ENCODE assay signal across 8 mouse cellular contexts in the genomic region with DNA sequence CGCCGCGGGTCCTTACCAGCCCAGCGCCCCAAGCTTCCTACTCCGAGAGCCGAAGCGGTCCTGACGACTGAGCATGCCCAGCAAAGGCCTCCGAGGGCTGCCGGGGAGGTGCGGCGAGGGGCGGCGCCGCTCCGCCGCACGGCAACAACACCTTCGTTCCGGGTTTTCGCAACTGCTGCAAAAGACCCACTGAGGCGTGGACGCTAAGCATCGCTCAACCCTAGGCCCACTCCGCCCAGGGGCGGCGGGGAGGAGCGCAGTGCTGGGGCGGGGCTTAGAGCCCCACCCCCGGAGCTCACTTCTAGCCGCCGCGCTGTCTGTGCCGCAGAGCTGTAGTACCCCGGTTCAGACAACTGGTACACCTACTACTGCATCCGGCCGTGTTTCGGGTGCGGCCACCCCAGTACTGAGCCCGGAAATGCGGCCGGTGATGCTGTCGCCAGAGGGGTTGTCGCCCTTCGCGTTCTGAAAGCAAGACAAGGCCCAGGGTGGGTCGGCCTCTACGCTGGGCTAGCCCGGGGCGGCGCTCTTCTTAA. TPM values are rescaled to one million over a fixed set of nuclear protein-coding genes. Genes with fewer than 3 reads are reported as not detected.
DNase-seq lines count a peak whose midpoint lies in the region; ATAC-seq and TF ChIP-seq lines count a peak whose summit lies in the region.

No protein-coding gene starts in this region.

- DNase-seq in A20 (ENCODE audit: low read depth, low spot score) = peak; percentile 98
- peak; percentile 94 to 95 for DNase-seq in heart, adult 9 months (ENCODE audit: low spot score in 2 of 2)
- peak; percentile 89 to 93 for DNase-seq in monocyte, adult 2 months (ENCODE audit: low read depth in 1 of 2, low spot score in 2 of 2)
- DNase-seq in spleen, postnatal 36 days (ENCODE audit: low spot score in 2 of 2) = peak; percentile 98

- H3K4me3 ChIP-seq in bone marrow macrophage, adult 2 months (ENCODE audit: insufficient read depth, low read length) = peak overlapping the region; percentile 74
- H3K4me3 ChIP-seq in embryonic fibroblast, embryonic 13.5 days (ENCODE audit: insufficient read depth, low read length) = peak overlapping the region; percentile 98
- H3K4me3 ChIP-seq in kidney, embryonic 14.5 days (ENCODE audit: low read length) = peak overlapping the region; percentile 94
- H3K4me3 ChIP-seq in limb, embryonic 15.5 days = peak overlapping the region; percentile 96

- TF ChIP-seq POLR2A in bone marrow macrophage, adult 2 months (IDR thresholded peaks at IDR 0.05; ENCODE audit: borderline replicate concordance, low read depth, low read length) = peak; percentile 81; the same call in 1 of the 2 replicates
- peak; percentile 79 for TF ChIP-seq POLR2A in embryonic fibroblast, embryonic 13.5 days (IDR thresholded peaks at IDR 0.05; ENCODE audit: low read depth, low read length)

- H3K27me3 ChIP-seq in kidney, embryonic 14.5 days (ENCODE audit: control insufficient read depth, insufficient read depth, low read length) = no peaks in the 10 kb centered on the region
- no peaks in the 10 kb centered on the region for H3K27me3 ChIP-seq in limb, embryonic 15.5 days

- WGBS in kidney, embryonic 14.5 days = under 1% methylated on average over 51 of the region's 51 CpGs
- under 1% methylated on average over 51 of the region's 51 CpGs for WGBS in limb, embryonic 15.5 days

- peak overlapping the region; percentile 95 for H3K27ac ChIP-seq in bone marrow macrophage, adult 2 months (ENCODE audit: insufficient read depth, low read depth, low read length)
- peak overlapping the region; percentile 93 for H3K27ac ChIP-seq in embryonic fibroblast, embryonic 13.5 days (ENCODE audit: insufficient read depth, low read length)
- peak overlapping the region; percentile 100 for H3K27ac ChIP-seq in kidney, embryonic 14.5 days (ENCODE audit: low read depth, low read length)
- H3K27ac ChIP-seq in limb, embryonic 15.5 days = peak overlapping the region; percentile 100

- peak overlapping the region; percentile 50 for H3K4me2 ChIP-seq in kidney, embryonic 14.5 days (replicated peaks; ENCODE audit: low read depth, low read length)
- H3K4me2 ChIP-seq in limb, embryonic 15.5 days = peak overlapping the region; percentile 53

- peak; percentile 97 for ATAC-seq in kidney, embryonic 14.5 days (ENCODE audit: low FRiP score, low TSS enrichment)
- ATAC-seq in limb, embryonic 15.5 days (ENCODE audit: insufficient number of reproducible peaks, low FRiP score, low TSS enrichment, low read depth) = peak; percentile 98

- no peak for TF ChIP-seq CTCF in bone marrow macrophage, adult 2 months (IDR thresholded peaks at IDR 0.05; ENCODE audit: low read depth, low read length)
- no peak for TF ChIP-seq CTCF in embryonic fibroblast, embryonic 13.5 days (IDR thresholded peaks at IDR 0.05; ENCODE audit: borderline replicate concordance, insufficient read depth, low read length)

- no peaks in the 10 kb centered on the region for H3K9me3 ChIP-seq in kidney, embryonic 14.5 days (ENCODE audit: control insufficient read depth, low read length)
- H3K9me3 ChIP-seq in limb, embryonic 15.5 days = no peaks in the 10 kb centered on the region

- peaks cover 16% of the 10 kb centered on the region for H3K4me1 ChIP-seq in bone marrow macrophage, adult 2 months (ENCODE audit: control insufficient read depth, insufficient read depth, low read length)
- H3K4me1 ChIP-seq in embryonic fibroblast, embryonic 13.5 days (ENCODE audit: control insufficient read depth, insufficient read depth, low read length) = peaks cover 2% of the 10 kb centered on the region; the same call in 1 of the 2 replicates
- H3K4me1 ChIP-seq in kidney, embryonic 14.5 days (ENCODE audit: control insufficient read depth, insufficient read depth, low read length) = peaks cover 3% of the 10 kb centered on the region; the same call in 1 of the 2 replicates
- peaks cover 11% of the 10 kb centered on the region for H3K4me1 ChIP-seq in limb, embryonic 15.5 days

- H3K9ac ChIP-seq in kidney, embryonic 14.5 days (ENCODE audit: low read depth, low read length) = peak overlapping the region; percentile 93
- H3K9ac ChIP-seq in limb, embryonic 15.5 days = peak overlapping the region; percentile 94

- H3K36me3 ChIP-seq in kidney, embryonic 14.5 days (ENCODE audit: control insufficient read depth, insufficient read depth, low read length) = no peaks in the 10 kb centered on the region
- H3K36me3 ChIP-seq in limb, embryonic 15.5 days = no peaks in the 10 kb centered on the region

RNA-seq across cellular contexts. Expression of gene Lnpep, which starts 0.4 kb away (rescaled TPM):
- polyA plus RNA-seq in bone marrow macrophage, adult 2 months (2012; ENCODE audit: insufficient read depth, insufficient read length, missing spikeins) = 54.1 and 58.0 TPM in 2 replicates
- 78.7 and 92.3 TPM in 2 replicates for polyA plus RNA-seq in embryonic fibroblast, embryonic 13.5 days (2011; ENCODE audit: insufficient read length, low read depth, missing spikeins)
- polyA plus RNA-seq in kidney, embryonic 14.5 days (2014; fragmentation: Nextera tagmentation; extraction: Ambion mirVana) = 11.3 and 12.4 TPM in 2 replicates
- 9.7 and 10.8 TPM in 2 replicates for polyA plus RNA-seq in limb, embryonic 15.5 days (2015; fragmentation: Nextera tagmentation; extraction: Ambion mirVana)

Comparison
In these comparisons a context has a peak if more than half of its experiments do, and no peak if none do; other contexts are left out.
1. Peak in every context shown above with its lines: DNase-seq, ATAC-seq, H3K4me3 ChIP-seq and H3K27ac ChIP-seq.